Mouse (Mus musculus) frontal cortex, adult (tissue): ENCODE data around the gene Acad12.

Experiments
- ATAC-seq: cut with Nextera tagmentation; 2 replicates; pipeline ENCODE4 v1.9.2; 2017; ENCODE audit warnings: mild to moderate bottlenecking, moderate library complexity, mixed read lengths; ENCODE audit not compliant: low TSS enrichment

The Acad12 gene

GRCm38 (mm10) chr5:121585005-121585404, 33.7 kb downstream of the Acad12 start:
- no peak for ATAC-seq

DNA sequence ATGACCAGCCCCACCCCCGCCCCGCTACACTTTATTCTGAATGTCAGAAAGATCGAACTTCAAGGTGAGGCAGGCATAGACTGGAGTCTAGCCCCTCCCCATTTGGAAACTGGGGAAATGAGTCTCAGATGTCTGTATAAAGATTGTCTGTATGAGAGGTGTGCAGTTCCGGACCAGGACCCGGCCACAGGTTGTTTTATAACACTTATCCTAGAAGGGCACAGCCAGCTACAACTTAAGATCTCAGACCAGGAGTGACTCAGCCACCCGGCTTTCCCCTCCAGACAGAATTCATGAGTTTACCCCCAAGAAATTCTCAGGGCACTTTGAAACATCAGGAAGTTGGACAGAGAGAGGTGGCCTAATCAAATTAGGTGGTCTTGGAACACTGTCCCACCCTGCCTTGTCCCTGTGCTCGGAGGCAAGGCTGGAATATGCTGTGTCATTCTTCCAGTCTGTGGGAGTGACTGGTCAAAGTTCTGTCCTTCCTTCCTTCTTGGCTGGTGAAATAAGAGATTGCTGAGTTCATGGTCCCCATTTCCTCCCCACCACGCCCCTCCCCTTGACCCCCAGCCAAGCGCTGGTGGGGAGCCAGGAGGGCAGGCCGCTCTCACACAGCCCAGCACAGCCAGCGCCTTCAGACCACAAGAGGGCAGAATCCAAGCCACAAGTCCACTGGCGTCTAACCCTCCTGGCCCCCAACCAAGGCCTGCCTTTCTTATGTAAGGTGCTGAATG, 34.8 kb downstream of the Acad12 start:
- peak; percentile 45; the same call in 1 of the 2 replicates for ATAC-seq

- no peak for ATAC-seq
Observed at GRCm38 (mm10) chr5:121581945-121582344, 36.8 kb downstream of the Acad12 start.

DNA sequence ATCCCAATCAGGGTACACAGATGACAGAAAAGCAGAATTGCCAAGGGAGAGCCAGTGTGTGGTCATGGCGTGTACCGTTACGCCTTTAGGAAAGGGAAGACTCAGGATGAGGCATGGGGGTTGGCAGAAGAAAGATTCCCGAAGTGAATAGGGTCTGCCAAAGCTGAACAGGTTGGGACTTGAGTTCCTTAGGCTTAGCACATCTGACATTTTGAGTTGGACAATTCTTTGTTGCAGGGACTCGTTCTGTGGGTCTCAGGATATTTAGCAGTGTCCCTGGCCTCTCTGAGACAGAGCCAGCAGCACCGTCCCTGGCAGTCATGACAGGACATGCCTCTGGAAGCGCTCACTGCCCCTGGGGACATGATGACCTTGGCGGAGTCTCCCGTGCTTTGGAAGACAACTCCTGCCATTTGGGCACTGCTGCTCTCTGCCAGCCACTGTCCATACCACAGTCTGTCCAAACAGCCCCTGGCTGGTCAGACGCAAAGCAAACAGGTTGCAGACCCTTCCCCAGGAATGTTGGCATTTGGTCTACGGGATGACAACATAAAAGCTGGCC, 41.7 kb downstream of the Acad12 start:
- no peak for ATAC-seq

GRCm38 (mm10) chr5:121575867-121576266, 42.9 kb downstream of the Acad12 start:
- ATAC-seq = no peak

GRCm38 (mm10) chr5:121574145-121574544, 44.6 kb downstream of the Acad12 start:
- ATAC-seq = no peak

DNA sequence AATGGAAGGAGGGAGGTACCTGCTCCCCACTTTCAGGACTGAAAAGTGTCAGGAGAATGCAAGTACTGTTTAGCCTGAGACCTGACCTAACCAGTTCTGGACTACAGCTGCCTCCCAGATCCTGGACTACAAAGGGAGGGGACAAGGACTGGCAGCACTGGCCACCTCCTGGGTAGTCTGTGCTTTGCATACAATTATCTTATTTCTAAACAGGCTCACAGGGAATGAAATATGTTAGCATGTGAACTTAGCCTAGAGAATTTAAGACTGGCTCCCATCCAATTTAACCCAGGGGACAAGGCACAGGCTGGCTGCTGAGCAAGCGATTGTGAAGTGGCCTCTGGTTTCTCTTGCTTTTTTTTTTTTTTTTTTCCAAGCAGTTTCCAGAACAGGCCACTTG, 48.0 kb downstream of the Acad12 start:
- no peak for ATAC-seq

- no peak for ATAC-seq
Observed at GRCm38 (mm10) chr5:121569881-121570420, 48.8 kb downstream of the Acad12 start.

- no peak for ATAC-seq
Observed at GRCm38 (mm10) chr5:121566035-121566681, 52.6 kb downstream of the Acad12 start.

- ATAC-seq = peak; percentile 67; the same call in 1 of the 2 replicates
Observed at GRCm38 (mm10) chr5:121564468-121564895, 54.3 kb downstream of the Acad12 start.

GRCm38 (mm10) chr5:121562436-121562835, 56.3 kb downstream of the Acad12 start:
- no peak for ATAC-seq

DNA sequence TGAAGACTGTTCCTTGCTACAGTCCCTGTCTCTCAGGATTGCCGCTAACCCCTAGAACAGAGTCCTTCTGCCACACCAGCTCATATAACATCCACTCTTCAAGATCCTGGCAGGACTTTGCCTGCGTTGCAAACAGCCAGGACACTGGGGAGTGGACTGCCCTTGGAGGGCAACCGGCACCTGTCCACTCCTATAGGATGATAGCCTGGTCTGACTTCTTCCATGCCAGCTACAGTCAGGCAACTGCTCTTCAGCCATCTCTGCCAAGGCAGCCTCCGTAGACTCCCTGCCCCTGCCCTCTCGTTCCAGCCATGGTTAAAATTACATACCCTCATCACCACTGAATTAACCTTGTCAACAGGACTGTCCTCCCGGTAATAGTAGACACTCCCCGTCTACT, 69.5 kb downstream of the Acad12 start:
- ATAC-seq = no peak

GRCm38 (mm10) chr5:121547084-121547483, 71.7 kb downstream of the Acad12 start:
- ATAC-seq = no peak
